Mouse (Mus musculus) liver, embryonic 16.5 days (tissue): ENCODE results near the gene Rex1bd. TPM values are rescaled to one million over a fixed set of nuclear protein-coding genes. Genes with fewer than 3 reads are reported as not detected.
A peak's percentile ranks its signal among the peaks of the same experiment; 100 is the strongest.

Experiments
- ATAC-seq: fragments of 200-750 bp; cut with Nextera tagmentation; 2 replicates; pipeline ENCODE4 v1.8.0; 2017; ENCODE audit warnings: low read depth, mild to moderate bottlenecking, moderate number of reproducible peaks, moderate library complexity
- H3K27ac ChIP-seq: fragments of 300-500 bp; sonication (generic); 2 replicates; pipeline ENCODE4 v1.5.1; 2014; ENCODE audit warnings: mild to moderate bottlenecking, low read length
- H3K27me3 ChIP-seq: fragments of 300-500 bp; sonication (generic); 2 replicates; pipeline ENCODE4 v1.6.1; 2014; ENCODE audit warnings: low read depth, low read length, mixed read lengths; ENCODE audit not compliant: control insufficient read depth, insufficient read depth
- H3K36me3 ChIP-seq: fragments of 300-500 bp; sonication (generic); 2 replicates; pipeline ENCODE4 v1.6.1; 2014; ENCODE audit warnings: mild to moderate bottlenecking; ENCODE audit not compliant: control insufficient read depth, insufficient read depth
- H3K4me1 ChIP-seq: fragments of 300-500 bp; sonication (generic); 2 replicates; pipeline ENCODE4 v1.6.1; 2014; ENCODE audit warnings: low read depth, low read length, mixed read lengths; ENCODE audit not compliant: control insufficient read depth
- H3K4me2 ChIP-seq: fragments of 300-500 bp; sonication (generic); 2 replicates; pipeline ENCODE4 v1.6.1; 2014; ENCODE audit warnings: low read depth, low read length, mixed read lengths
- H3K4me3 ChIP-seq: fragments of 300-500 bp; sonication (generic); 2 replicates; pipeline ENCODE4 v1.5.1; 2014; ENCODE audit warnings: low read depth, mild to moderate bottlenecking, low read length
- H3K9ac ChIP-seq: fragments of 300-500 bp; sonication (generic); 2 replicates; pipeline ENCODE4 v1.6.1; 2014; ENCODE audit warnings: low read depth, low read length
- H3K9me3 ChIP-seq: fragments of 300-500 bp; sonication (generic); replicated peaks from 2 replicates; pipeline ENCODE4 v1.6.1; 2016; ENCODE audit warnings: low read length; ENCODE audit not compliant: control insufficient read depth
- WGBS: fragments of 180-500 bp; shearing (Covaris S2); extraction: QIAGEN DNeasy Blood & Tissue Kit; methylation state at CpG from one replicate; pipeline ENCODE4 v1.1.7; 2014; ENCODE audit not compliant: insufficient replicate concordance; 5-methylcytosine and 5-hydroxymethylcytosine counted together
- polyA plus RNA-seq: library from polyadenylated mRNA; unstranded; fragments of >200 nt; fragmentation: Nextera tagmentation; extraction: Ambion mirVana; gene quantifications from 2 replicates; pipeline ENCODE4 v1.2.1, GENCODE M21; 2015

The Rex1bd gene
- polyA plus RNA-seq, 1 experiment from 2014 or later = 55.6 TPM

DNA sequence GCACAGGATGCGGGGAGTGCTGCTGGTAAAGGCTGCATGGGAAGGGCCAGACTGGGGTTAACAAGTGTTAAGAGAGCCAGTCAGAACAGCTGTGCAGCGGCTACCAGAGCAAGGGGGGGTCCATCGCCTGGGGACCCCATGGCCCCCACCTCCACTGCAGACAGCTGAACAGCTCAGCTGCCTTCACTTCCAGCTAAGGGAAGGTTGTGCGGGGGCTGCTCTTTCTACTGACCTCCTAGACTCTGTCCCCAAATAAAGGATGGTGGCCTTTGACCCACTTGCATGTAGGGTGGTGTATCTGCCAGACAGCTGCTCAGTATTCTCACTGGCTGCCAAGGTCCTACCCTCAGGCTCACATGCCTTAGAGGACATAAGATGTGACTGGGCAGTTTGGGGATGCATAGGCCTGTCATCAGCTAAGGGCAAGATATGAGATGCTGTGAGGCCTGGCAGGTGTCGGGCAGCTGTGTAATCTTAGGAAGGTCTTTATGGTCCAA lies 39.3 kb downstream of the Rex1bd start:
- Histone ChIP-seq H3K27me3 (no peaks in the 10 kb centered on the region), H3K9me3 (no peaks in the 10 kb centered on the region), H3K4me2 (no peak overlapping the region), H3K9ac (no peak overlapping the region), H3K27ac (no peak overlapping the region), H3K4me1 (peaks cover 31% of the 10 kb centered on the region), H3K36me3 (no peaks in the 10 kb centered on the region), H3K4me3 (no peak overlapping the region)
- 71% methylated on average over 5 of the region's 5 CpGs for WGBS
- ATAC-seq = peak; percentile 47

DNA sequence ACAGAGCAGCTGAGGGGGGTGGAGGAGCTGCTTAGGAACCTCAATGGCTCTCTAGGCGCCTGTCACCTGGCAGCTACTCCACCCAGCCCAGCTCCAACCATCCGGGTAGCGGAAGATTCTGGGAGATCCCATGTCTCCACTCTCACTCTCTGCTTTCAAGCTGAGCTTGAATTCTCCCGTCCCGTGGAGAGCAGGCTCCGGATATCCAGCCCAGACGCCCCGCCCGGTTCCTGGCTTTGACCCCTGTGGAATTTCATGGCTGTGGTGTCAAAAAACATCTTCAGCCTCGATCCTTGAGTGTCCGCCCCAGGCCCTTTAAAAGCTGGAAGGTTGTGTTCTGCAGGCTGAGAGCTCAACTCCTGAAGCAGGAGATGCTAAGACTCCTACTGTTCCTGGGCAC lies 39.8 kb downstream of the Rex1bd start:
- H3K4me3 ChIP-seq = no peak overlapping the region
- WGBS = 80% methylated on average over 11 of the region's 11 CpGs
- H3K27ac ChIP-seq = no peak overlapping the region
- H3K36me3 ChIP-seq = no peaks in the 10 kb centered on the region
- no peak for ATAC-seq
- H3K9me3 ChIP-seq = no peaks in the 10 kb centered on the region
- H3K27me3 ChIP-seq = no peaks in the 10 kb centered on the region
- no peak overlapping the region for H3K9ac ChIP-seq
- no peak overlapping the region for H3K4me2 ChIP-seq
- H3K4me1 ChIP-seq = peaks cover 31% of the 10 kb centered on the region

DNA sequence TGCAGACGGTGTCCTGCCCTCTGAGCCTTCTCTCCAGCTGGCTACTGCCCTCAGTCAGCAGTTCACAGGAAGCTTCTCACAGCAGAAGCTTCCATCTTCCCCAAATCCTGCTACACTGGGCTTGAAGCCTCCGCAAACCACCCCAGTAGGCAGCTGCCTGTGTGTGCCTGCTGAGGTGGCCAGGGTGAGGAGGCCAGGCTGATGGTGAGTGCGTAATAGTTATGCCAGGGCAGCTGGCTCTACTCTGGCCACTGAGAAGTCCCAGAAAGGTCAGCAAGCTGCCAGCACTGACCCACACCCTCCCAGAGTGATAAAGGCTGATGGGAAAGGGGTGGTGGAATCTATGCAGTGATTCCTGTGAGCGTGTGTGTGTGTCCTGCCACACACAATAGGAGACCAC lies 40.2 kb downstream of the Rex1bd start:
- Histone ChIP-seq H3K4me2 (no peak overlapping the region), H3K27ac (no peak overlapping the region), H3K4me1 (peaks cover 31% of the 10 kb centered on the region), H3K9ac (no peak overlapping the region), H3K4me3 (no peak overlapping the region), H3K27me3 (no peaks in the 10 kb centered on the region), H3K36me3 (no peaks in the 10 kb centered on the region), H3K9me3 (no peaks in the 10 kb centered on the region)
- ATAC-seq = no peak
- 75% methylated on average over 4 of the region's 4 CpGs for WGBS

DNA sequence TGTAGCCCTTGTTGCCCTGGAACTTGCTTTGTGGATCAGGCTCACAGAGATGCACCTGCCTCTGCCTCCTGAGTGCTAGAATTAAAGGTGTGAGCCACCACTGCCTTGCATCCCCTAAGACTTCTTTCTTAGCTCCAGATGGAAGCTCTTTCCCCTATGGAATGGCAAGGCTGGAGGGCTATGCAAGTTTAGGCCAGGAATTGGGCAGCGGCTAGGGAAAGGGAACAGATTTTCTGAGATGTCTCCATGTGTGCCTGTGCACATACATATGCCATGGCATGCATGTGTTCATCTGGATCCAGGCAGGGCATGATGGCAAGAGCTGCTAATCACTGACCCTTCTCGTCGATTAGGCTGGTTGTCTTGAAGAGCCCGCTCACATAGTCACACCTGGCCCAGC lies 40.9 kb downstream of the Rex1bd start:
- no peaks in the 10 kb centered on the region for H3K9me3 ChIP-seq
- H3K4me2 ChIP-seq = no peak overlapping the region
- no peak overlapping the region for H3K4me3 ChIP-seq
- no peak overlapping the region for H3K9ac ChIP-seq
- no peaks in the 10 kb centered on the region for H3K27me3 ChIP-seq
- 87% methylated on average over 4 of the region's 4 CpGs for WGBS
- no peaks in the 10 kb centered on the region for H3K36me3 ChIP-seq
- peaks cover 31% of the 10 kb centered on the region for H3K4me1 ChIP-seq
- H3K27ac ChIP-seq = no peak overlapping the region
- no peak for ATAC-seq

DNA sequence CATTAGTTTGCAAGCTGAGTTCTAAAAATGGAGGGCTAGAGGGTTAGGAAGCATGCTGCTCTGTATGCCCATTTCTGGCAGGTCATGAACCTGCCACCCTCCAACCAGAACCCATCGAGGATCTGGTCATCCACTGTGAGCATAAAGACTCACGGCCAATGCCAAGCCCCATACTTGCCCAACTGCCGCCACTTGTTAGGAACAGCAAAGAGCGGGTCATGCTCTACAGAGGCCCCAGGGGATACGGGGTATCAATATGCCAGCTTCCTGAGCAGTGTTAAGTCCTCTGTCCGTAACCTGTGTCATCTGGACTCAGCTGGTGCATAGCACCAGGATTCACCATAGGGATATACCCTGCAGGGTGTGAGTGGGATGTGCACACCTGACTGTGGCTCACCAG lies 42.4 kb downstream of the Rex1bd start:
- H3K9ac ChIP-seq = no peak overlapping the region
- no peaks in the 10 kb centered on the region for H3K36me3 ChIP-seq
- H3K4me2 ChIP-seq = no peak overlapping the region
- H3K4me1 ChIP-seq = peaks cover 22% of the 10 kb centered on the region
- WGBS = 85% methylated on average over 6 of the region's 6 CpGs
- H3K4me3 ChIP-seq = no peak overlapping the region
- no peaks in the 10 kb centered on the region for H3K27me3 ChIP-seq
- no peak for ATAC-seq
- H3K27ac ChIP-seq = no peak overlapping the region
- H3K9me3 ChIP-seq = 0 out of 2 replicates have a peak, but pooled peaks cover 2% of the 10 kb centered on the region

DNA sequence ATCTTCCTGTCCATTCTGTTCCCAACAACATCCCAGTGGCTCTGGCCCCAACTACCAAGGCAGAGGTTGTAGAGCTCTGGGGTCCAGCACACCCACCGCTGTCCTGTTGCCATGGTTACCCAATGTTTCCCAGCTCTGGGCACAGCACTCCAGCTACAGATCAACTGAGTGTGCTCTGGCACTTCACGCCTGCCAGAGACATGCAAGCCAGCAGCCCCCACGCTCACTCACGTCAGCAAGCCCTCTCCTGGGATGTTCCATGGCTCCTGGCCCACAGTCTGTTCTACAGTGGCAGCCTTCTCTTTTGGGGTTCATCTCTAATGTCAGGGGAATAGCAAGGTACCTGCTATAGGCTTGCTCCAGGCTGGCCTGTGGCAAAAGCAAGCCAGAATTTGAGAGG lies 43.2 kb downstream of the Rex1bd start:
- WGBS = 78% methylated on average over 4 of the region's 4 CpGs
- Histone ChIP-seq H3K36me3 (no peaks in the 10 kb centered on the region), H3K4me2 (no peak overlapping the region), H3K9ac (no peak overlapping the region), H3K4me1 (peaks cover 16% of the 10 kb centered on the region), H3K27me3 (no peaks in the 10 kb centered on the region), H3K9me3 (0 out of 2 replicates have a peak, but pooled peaks cover 2% of the 10 kb centered on the region), H3K27ac (no peak overlapping the region), H3K4me3 (no peak overlapping the region)
- ATAC-seq = no peak

DNA sequence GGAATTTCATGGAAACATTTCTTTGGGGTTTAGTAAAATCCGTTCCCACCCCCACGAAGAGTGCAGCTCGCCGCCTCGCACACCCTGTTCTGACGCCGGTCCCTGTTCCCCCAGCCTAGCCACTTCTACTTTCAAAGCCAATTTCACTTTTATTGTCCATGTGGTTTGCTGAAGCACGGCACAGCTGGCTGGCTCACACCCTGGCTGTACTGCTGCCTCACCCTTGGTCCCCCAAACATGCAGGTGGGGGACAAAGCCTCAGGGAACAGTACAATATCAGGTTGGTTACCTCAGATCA lies 44.1 kb downstream of the Rex1bd start:
- Histone ChIP-seq H3K27me3 (no peaks in the 10 kb centered on the region), H3K36me3 (no peaks in the 10 kb centered on the region), H3K27ac (no peak overlapping the region), H3K9ac (no peak overlapping the region), H3K4me1 (peaks cover 11% of the 10 kb centered on the region), H3K9me3 (0 out of 2 replicates have a peak, but pooled peaks cover 2% of the 10 kb centered on the region), H3K4me2 (no peak overlapping the region), H3K4me3 (no peak overlapping the region)
- 87% methylated on average over 8 of the region's 8 CpGs for WGBS
- no peak for ATAC-seq

DNA sequence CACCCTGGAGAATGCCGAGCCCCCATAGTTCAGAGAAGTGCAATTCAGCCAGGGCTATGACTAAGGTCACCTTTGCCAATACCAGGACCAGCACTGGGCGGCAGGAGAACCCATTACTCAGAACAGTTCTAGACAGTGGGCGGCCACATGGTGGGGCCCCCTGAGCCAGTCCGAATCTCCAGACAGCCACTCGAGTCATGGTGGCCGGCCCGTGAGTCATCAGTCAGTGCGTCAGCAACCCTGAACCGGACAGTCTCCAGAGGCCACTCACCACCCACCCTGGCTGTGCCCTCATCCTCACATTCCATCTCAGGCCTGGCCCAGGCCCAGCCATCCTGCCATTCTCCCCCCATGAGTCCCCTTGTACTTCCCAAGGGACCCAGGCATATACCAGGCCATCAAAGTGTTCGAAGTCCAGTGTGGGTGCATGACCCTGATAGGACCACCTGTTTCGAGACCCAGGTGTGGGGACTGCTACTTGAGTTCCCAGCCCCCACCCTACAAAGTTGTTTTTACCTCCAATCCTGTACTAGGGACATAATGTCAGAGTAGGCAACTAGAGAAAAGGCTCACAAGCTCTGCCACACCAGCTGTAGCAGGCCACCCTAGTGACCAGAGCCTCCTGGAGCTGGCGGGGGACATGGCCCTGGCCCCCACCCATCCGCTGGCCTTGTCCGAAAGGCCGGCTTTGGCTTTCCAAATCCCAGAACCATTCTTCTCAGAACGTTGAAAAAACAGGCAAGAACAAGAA lies 44.6 kb downstream of the Rex1bd start:
- Histone ChIP-seq H3K27me3 (no peaks in the 10 kb centered on the region), H3K9me3 (0 out of 2 replicates have a peak, but pooled peaks cover 2% of the 10 kb centered on the region), H3K9ac (no peak overlapping the region), H3K4me3 (no peak overlapping the region), H3K4me1 (peaks cover 6% of the 10 kb centered on the region), H3K4me2 (no peak overlapping the region), H3K27ac (no peak overlapping the region), H3K36me3 (no peaks in the 10 kb centered on the region)
- no peak for ATAC-seq
- WGBS = 79% methylated on average over 16 of the region's 16 CpGs

DNA sequence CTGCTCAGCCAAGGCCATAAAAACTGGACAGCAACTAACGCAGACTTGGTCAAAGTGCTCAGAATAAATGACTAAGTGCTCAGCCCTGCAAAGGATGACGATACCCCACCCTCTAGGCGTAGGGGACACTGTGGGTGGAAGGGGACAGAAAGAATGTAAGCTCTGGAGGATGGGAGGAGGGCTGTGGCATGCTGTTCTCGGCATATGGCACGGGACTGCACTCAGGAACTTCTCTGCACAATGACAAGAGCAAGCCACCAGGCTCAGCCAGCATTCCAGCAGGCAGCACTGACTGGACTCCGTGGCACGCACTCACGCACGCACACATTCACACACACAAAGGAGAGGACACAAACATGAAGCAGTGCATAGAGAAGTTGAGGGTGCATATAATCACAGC lies 45.9 kb downstream of the Rex1bd start:
- Histone ChIP-seq H3K36me3 (no peaks in the 10 kb centered on the region), H3K27ac (no peak overlapping the region), H3K9me3 (0 out of 2 replicates have a peak, but pooled peaks cover 2% of the 10 kb centered on the region), H3K9ac (no peak overlapping the region), H3K27me3 (no peaks in the 10 kb centered on the region), H3K4me3 (no peak overlapping the region), H3K4me1 (no peaks in the 10 kb centered on the region), H3K4me2 (no peak overlapping the region)
- no peak for ATAC-seq
- WGBS = 83% methylated on average over 9 of the region's 9 CpGs
